22 mouse cellular contexts compared by ENCODE assay signal in genomic region chr1:165106011-165106385, GRCm38 (mm10). TPM values are rescaled to one million over a fixed set of nuclear protein-coding genes. Genes with fewer than 3 reads are reported as not detected.
DNase-seq lines count a peak whose midpoint lies in the region; ATAC-seq and TF ChIP-seq lines count a peak whose summit lies in the region.
"Had no signal": no experiment of that assay in that cellular context is flagged by ENCODE, and none has a peak within 500 bp of the region (broad histone marks: within the 10 kb centered on the region; RNA-seq: fewer than 3 reads in every experiment).

No protein-coding gene starts in this region.

- H3K27ac ChIP-seq in hindbrain, embryonic 10.5 days = peak overlapping the region; percentile 40; the same call in 1 of the 2 replicates
- no peak overlapping the region for H3K27ac ChIP-seq in hindbrain, postnatal 0 days
- H3K27ac ChIP-seq in neural tube, embryonic 13.5 days (replicated peaks) = peak overlapping the region; percentile 61; the same call in 1 of the 2 replicates
- peak overlapping the region; percentile 63; the same call in 1 of the 2 replicates for H3K27ac ChIP-seq in embryonic facial prominence, embryonic 15.5 days (replicated peaks)
- H3K27ac ChIP-seq in neural tube, embryonic 15.5 days (replicated peaks) = 0 out of 2 replicates have a peak overlapping the region, but pooled peaks have one; percentile 25
- H3K27ac ChIP-seq: stomach, postnatal 0 days had no signal

- H3K4me1 ChIP-seq in hindbrain, embryonic 10.5 days (replicated peaks) = peaks cover 17% of the 10 kb centered on the region; the same call in 1 of the 2 replicates
- H3K4me1 ChIP-seq in hindbrain, postnatal 0 days (ENCODE audit: insufficient read depth, low read length) = peaks cover 12% of the 10 kb centered on the region
- peaks cover 28% of the 10 kb centered on the region for H3K4me1 ChIP-seq in neural tube, embryonic 13.5 days (replicated peaks)
- H3K4me1 ChIP-seq in embryonic facial prominence, embryonic 15.5 days = peaks cover 8% of the 10 kb centered on the region; the same call in 1 of the 2 replicates
- H3K4me1 ChIP-seq in neural tube, embryonic 15.5 days = peaks cover 19% of the 10 kb centered on the region

- H3K9me3 ChIP-seq in hindbrain, embryonic 10.5 days = no peaks in the 10 kb centered on the region
- H3K9me3 ChIP-seq in hindbrain, postnatal 0 days (ENCODE audit: low read length) = no peaks in the 10 kb centered on the region
- no peaks in the 10 kb centered on the region for H3K9me3 ChIP-seq in neural tube, embryonic 13.5 days
- H3K9me3 ChIP-seq in embryonic facial prominence, embryonic 15.5 days (replicated peaks) = no peaks in the 10 kb centered on the region
- H3K9me3 ChIP-seq in neural tube, embryonic 15.5 days (replicated peaks) = no peaks in the 10 kb centered on the region

- no peak overlapping the region for H3K9ac ChIP-seq in hindbrain, postnatal 0 days (replicated peaks; ENCODE audit: low read length)
- H3K9ac ChIP-seq in neural tube, embryonic 13.5 days = no peak overlapping the region
- H3K9ac ChIP-seq in embryonic facial prominence, embryonic 15.5 days = no peak overlapping the region
- H3K9ac ChIP-seq in neural tube, embryonic 15.5 days (replicated peaks) = no peak overlapping the region

- H3K4me2 ChIP-seq in hindbrain, postnatal 0 days (ENCODE audit: low read depth, low read length) = no peak overlapping the region
- H3K4me2 ChIP-seq in neural tube, embryonic 13.5 days = no peak overlapping the region
- no peak overlapping the region for H3K4me2 ChIP-seq in embryonic facial prominence, embryonic 15.5 days (replicated peaks)
- H3K4me2 ChIP-seq in neural tube, embryonic 15.5 days = no peak overlapping the region

- H3K27me3 ChIP-seq in hindbrain, embryonic 10.5 days (ENCODE audit: insufficient read depth, poor library complexity, severe bottlenecking) = no peaks in the 10 kb centered on the region
- H3K27me3 ChIP-seq in hindbrain, postnatal 0 days (ENCODE audit: insufficient read depth, low read length) = no peaks in the 10 kb centered on the region
- no peaks in the 10 kb centered on the region for H3K27me3 ChIP-seq in neural tube, embryonic 13.5 days
- no peaks in the 10 kb centered on the region for H3K27me3 ChIP-seq in embryonic facial prominence, embryonic 15.5 days
- no peaks in the 10 kb centered on the region for H3K27me3 ChIP-seq in neural tube, embryonic 15.5 days (replicated peaks)

- no peak for DNase-seq in hindbrain, embryonic 10.5 days (ENCODE audit: low spot score)
- no peak for DNase-seq in hindbrain, postnatal 0 days (ENCODE audit: low spot score)
- DNase-seq in neural tube, embryonic 10.5 days (ENCODE audit: extremely low spot score, low spot score) = no peak
- no peak for DNase-seq in urinary bladder, postnatal 4 days (ENCODE audit: low spot score in 2 of 2)
- DNase-seq: cerebellum, postnatal 14 days; gastrocnemius, postnatal 14 days; heart, postnatal 4 days; kidney, postnatal 25 days; lung, adult 18-20 months; lung, postnatal 4 days; thymus, postnatal 25 days had no signal

- no peaks in the 10 kb centered on the region for H3K36me3 ChIP-seq in hindbrain, embryonic 10.5 days
- no peaks in the 10 kb centered on the region for H3K36me3 ChIP-seq in hindbrain, postnatal 0 days (ENCODE audit: insufficient read depth, low read length)
- H3K36me3 ChIP-seq in neural tube, embryonic 13.5 days = no peaks in the 10 kb centered on the region
- no peaks in the 10 kb centered on the region for H3K36me3 ChIP-seq in embryonic facial prominence, embryonic 15.5 days
- no peaks in the 10 kb centered on the region for H3K36me3 ChIP-seq in neural tube, embryonic 15.5 days

- no peak overlapping the region for H3K4me3 ChIP-seq in hindbrain, embryonic 10.5 days
- no peak overlapping the region for H3K4me3 ChIP-seq in hindbrain, postnatal 0 days (ENCODE audit: low read length)
- no peak overlapping the region for H3K4me3 ChIP-seq in neural tube, embryonic 13.5 days
- no peak overlapping the region for H3K4me3 ChIP-seq in embryonic facial prominence, embryonic 15.5 days (replicated peaks)
- no peak overlapping the region for H3K4me3 ChIP-seq in neural tube, embryonic 15.5 days (replicated peaks)

- no peak for ATAC-seq in hindbrain, postnatal 0 days
- no peak for ATAC-seq in neural tube, embryonic 13.5 days (ENCODE audit: low read depth)
- ATAC-seq in embryonic facial prominence, embryonic 15.5 days (ENCODE audit: insufficient number of reproducible peaks, low FRiP score, low TSS enrichment, low read depth) = 0 out of 2 replicates have a peak, but pooled peaks have one; percentile 36
- no peak for ATAC-seq in neural tube, embryonic 15.5 days (ENCODE audit: low FRiP score)
- ATAC-seq in erythroid progenitor cell, adult 5-6 weeks (replicated peaks; ENCODE audit: low FRiP score, poor library complexity, severe bottlenecking) = no peak
- ATAC-seq: CD4-positive, CD25-positive, alpha-beta regulatory T cell, adult 4 months; intestine, postnatal 0 days had no signal

- WGBS in hindbrain, embryonic 10.5 days = 57% methylated on average over 2 of the region's 2 CpGs
- WGBS in hindbrain, postnatal 0 days = 32% methylated on average over 2 of the region's 2 CpGs
- 42% methylated on average over 2 of the region's 2 CpGs for WGBS in neural tube, embryonic 13.5 days
- WGBS in embryonic facial prominence, embryonic 15.5 days = 64% methylated on average over 2 of the region's 2 CpGs
- WGBS in neural tube, embryonic 15.5 days = 51% methylated on average over 2 of the region's 2 CpGs

- no peak for TF ChIP-seq CTCF in hindbrain, postnatal 0 days (IDR thresholded peaks at IDR 0.05; ENCODE audit: low read depth)

RNA-seq across cellular contexts. Expression of gene Tbx19, which starts 54.6 kb away (rescaled TPM):
- not detected in 2 replicates for polyA plus RNA-seq in hindbrain, embryonic 10.5 days (2016; fragmentation: Nextera tagmentation; extraction: Ambion mirVana)
- total RNA-seq in hindbrain, postnatal 0 days (2014; rRNA removed) = not detected in 2 replicates
- polyA plus RNA-seq in hindbrain, postnatal 0 days (2015; fragmentation: Nextera tagmentation; extraction: Ambion mirVana) = not detected in 2 replicates
- not detected in 2 replicates for polyA plus RNA-seq in neural tube, embryonic 13.5 days (2015; fragmentation: Nextera tagmentation; extraction: Ambion mirVana)
- polyA plus RNA-seq in embryonic facial prominence, embryonic 15.5 days (2015; fragmentation: Nextera tagmentation; extraction: Ambion mirVana) = not detected in 2 replicates
- 0.36 TPM in 1 of 2 replicates, not detected in the other for polyA plus RNA-seq in neural tube, embryonic 15.5 days (2015; fragmentation: Nextera tagmentation; extraction: Ambion mirVana)
- not detected in 2 replicates for total RNA-seq in erythroid progenitor cell, adult 5-6 weeks (2015; ENCODE audit: low replicate concordance)
- not detected in 2 replicates for total RNA-seq in erythroid progenitor cell, adult 5-6 weeks (2017; ENCODE audit: low replicate concordance)
- total RNA-seq: gastrocnemius, postnatal 14 days; heart, postnatal 4 days; layer of hippocampus, postnatal 14 days; left cerebral cortex, postnatal 36 days had no signal
- polyA plus RNA-seq: CD4-positive, CD25-positive, alpha-beta regulatory T cell, adult 4 months; forebrain, embryonic 11.5 days; frontal cortex, adult 2 months; intestine, postnatal 0 days; stomach, postnatal 0 days had no signal
